Mouse (Mus musculus) R1 (cell line): ENCODE measurements at regions not wholly inside any gene's neighbourhood (a gene's known extent, or its start where the extent isn't known, plus 50 kb on each side); places are given as distances from the start of the nearest gene placed in this dataset.

ENCODE experiments used
- DNase-seq: peaks from one replicate; pipeline ENCODE4 v3.0.0-alpha.2; 2018; ENCODE audit warnings: low read depth, low spot score

DNA sequence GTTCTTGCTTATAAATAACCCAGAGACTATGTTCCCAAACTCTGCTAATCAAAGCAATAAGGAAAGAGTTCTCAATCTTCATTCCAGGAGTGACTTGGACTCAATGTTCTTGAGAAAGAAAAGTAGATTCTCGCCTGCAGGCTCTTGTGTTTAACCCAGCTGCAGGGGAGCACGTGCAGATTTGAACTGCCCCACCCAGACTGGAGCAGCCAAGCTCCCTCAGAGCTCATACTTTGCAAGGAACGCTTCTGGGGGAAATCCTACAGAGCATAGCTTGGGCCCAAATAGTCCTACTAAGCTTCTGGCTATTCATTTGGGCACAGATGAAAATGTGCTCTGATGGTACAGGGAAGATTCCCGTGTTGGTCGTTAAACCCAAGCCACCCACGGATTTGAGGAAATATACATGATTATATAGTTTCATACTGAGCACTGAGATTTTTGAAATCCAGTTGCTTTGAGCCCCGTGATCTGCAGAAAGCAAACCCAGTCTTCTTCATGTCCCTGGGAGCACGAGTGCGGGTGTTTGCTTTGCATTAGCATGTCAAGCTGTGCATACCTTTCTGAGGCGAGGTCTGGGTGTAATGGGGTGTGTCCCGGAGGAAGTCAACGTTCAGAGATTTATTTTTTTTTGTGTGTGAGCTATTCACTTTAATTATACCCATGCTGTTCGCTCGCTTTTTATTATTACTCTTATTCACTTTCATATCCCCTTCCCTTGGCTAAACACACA is 99.1 kb upstream of the Trp63 start:
- peak; percentile 91 for DNase-seq

DNA sequence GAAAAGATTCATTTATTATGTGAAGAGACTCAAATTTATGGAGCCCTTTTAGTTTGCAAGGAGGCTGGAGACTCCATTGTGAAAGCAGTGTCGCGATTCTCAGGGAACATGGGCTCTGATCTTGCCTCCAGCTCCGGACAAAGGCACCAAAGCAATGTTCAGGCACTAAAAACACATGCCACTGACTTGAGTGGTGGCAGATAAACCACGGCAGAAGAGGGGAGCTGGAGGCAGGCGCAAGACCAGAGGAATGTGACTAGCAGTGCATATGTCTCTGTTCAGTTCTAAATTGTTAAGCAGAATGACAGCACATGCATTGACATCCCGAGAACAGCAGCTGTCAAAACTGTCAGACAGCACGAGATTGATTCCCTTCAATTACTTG is 98.5 kb upstream of the Trp63 start:
- peak; percentile 66 for DNase-seq

GRCm38 (mm10) chr16:25585953-25586352 is 97.6 kb upstream of the Trp63 start:
- no peak for DNase-seq

- no peak for DNase-seq
Observed at GRCm38 (mm10) chr16:25587879-25588347, 95.7 kb upstream of the Trp63 start.

DNA sequence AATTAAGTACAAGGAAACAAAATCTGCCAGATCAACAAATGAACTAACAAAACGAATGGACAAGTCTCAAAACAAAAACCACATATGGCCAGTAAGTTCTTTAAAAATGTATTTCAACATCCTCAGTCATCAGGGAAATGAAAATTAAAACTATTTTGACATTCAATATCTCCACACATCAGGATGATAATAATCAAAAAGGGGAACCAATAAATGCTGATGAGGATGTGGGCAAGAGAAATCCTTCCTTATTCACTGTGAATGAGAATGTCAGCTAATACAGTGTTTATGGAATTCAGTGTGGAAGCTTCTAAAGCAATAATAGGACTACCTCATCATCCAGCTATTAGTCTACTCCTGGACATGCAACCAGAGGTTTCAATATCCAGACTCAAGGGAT is 86.1 kb upstream of the Trp63 start:
- no peak for DNase-seq

DNA sequence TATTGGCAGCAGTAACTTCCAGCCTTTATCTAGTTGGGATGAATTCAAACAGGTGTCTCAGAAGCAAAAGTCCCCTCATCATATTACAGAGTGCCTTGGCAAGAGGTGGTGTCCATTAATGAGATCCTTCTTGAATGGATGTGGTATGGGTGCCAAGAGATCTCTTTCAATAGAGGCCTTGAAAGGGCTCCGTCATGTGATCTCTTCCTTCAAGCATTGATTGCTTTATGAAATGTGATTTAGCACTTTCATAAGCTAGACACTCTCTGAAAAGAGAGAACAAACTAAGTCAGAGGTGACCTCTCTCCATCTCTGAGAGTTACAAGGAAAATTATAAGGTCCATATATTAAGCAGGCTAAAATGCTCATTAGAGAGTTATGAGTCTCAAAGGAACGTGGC is 80.4 kb upstream of the Trp63 start:
- no peak for DNase-seq

- DNase-seq: no peak
Observed at GRCm38 (mm10) chr16:25615229-25615628, 68.3 kb upstream of the Trp63 start.

GRCm38 (mm10) chr16:25615646-25616045 is 67.9 kb upstream of the Trp63 start:
- no peak for DNase-seq

- DNase-seq: no peak
Observed at GRCm38 (mm10) chr16:25618898-25619297, 64.7 kb upstream of the Trp63 start.

DNA sequence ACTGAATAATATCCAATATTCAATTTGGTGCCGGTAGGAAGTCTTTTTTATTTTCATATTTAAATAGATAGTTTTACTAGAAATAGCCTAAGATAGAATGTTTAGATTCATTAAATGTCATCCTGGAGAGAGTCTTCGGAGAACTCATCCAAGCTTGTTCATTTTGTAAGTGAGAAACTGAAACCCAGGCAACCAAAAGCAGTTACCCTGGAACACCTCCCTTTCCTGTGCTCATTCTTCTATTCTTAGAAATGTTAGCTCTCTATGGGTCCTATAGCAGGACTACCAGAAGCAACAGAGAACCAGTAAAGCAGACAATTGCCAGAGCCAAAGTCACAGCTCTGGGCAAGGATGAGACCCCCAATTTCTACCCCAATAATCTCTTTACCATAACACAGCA is 60.9 kb upstream of the Trp63 start:
- DNase-seq: no peak

DNA sequence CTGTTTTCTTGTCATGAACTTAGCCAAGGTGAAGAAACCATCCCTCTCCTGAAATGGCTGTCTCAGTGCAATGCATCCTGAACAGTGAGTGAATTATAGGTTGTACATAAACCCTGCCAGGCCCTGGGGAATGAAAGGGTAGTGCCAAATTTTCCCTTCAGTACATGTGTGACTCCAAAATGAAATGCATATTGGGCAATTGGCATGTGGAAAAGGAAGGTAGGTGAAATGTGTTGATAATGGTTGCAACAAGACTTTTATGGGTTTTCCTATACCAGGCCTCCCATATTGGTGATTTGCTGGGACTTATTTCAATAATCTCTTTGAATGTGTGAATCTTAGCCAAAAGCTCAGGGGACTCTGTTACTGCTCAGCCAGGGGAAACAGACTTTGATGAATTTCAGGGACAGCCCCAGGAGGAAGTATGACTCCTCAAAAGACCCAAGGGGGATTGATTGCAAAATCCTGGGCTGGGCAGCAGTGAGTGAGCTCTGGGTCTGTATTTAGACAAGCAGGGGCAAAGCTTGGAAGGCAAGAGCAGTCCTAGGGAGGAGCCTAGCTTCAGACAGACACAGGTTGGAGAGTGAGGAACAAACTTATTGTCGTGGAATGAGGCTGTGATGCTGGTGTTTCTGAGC is 59.5 kb upstream of the Trp63 start:
- no peak for DNase-seq

DNA sequence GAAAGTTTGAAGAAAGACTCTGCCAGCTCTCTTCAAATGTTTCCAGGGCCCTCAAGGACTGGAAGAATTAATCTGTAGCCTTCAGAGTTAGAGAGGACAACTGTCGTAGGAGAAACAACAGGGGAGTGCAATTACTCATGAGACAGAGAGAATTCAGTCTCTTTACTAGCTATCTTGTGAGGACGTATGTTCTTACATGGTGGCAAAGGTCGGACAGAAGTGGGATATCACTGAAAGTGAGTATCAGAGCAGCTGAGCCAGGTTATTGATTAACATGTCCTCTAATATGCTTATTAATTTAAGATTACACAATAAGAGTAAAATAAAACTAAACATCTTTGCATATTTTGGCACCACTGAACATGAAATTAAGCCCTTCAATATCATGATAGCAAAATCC is 53.8 kb upstream of the Trp63 start:
- no peak for DNase-seq

DNA sequence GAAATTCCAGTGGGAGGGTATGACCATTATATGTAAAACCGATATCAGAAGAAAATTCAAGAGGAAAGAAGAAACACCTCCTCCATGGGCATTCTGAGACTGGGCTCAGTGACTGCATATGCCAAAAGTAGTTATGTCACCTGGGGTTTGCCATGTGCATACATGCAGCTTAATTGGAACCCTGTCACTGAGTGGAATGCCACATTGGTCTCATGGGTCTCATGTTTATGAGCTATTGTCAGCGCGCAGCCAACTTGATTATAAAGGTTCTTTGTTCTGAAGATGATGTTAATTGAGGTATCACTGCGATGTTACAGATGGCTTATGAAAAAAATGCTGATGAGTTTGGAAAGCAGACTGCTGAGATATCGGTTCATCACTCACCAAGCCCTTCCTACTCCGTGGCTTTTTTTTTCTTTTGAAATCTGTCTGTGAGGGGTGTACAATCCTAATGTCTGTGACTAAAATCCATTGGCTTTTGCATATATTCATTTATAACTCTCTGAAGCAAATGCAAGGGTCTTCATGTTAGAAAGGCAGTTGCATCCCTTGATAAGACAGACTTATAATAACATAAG is 52.3 kb upstream of the Trp63 start:
- no peak for DNase-seq
